Mouse (Mus musculus) myocyte (in vitro differentiated cells): Measurements from ENCODE around the gene Ulk3. TPM values are rescaled to one million over a fixed set of nuclear protein-coding genes. Genes with fewer than 3 reads are reported as not detected.

Source experiments
- H3K27me3 ChIP-seq: one replicate; pipeline ENCODE4 v1.6.1; 2011; ENCODE audit not compliant: control insufficient read depth, insufficient read depth, insufficient read length
- H3K36me3 ChIP-seq: one replicate; pipeline ENCODE4 v1.6.1; 2011; ENCODE audit not compliant: control insufficient read depth, insufficient read depth
- H3K4me2 ChIP-seq: one replicate; pipeline ENCODE4 v1.6.1; 2011; ENCODE audit warnings: low read depth, control low read depth
- H3K4me3 ChIP-seq: one replicate; pipeline ENCODE4 v1.5.1; 2011; ENCODE audit warnings: mild to moderate bottlenecking, control low read depth, moderate library complexity
- H3K79me2 ChIP-seq: one replicate; pipeline ENCODE4 v1.6.1; 2011; ENCODE audit not compliant: control insufficient read depth, insufficient read depth
- H3ac ChIP-seq: one replicate; pipeline ENCODE4 v1.6.1; 2011; ENCODE audit not compliant: control insufficient read depth, insufficient read length
- CEBPB ChIP-seq: IDR thresholded peaks from 2 replicates; pipeline ENCODE4 v1.6.1; 2011; ENCODE audit warnings: mild to moderate bottlenecking, moderate library complexity; ENCODE audit not compliant: poor library complexity, insufficient read depth, severe bottlenecking
- E2F4 ChIP-seq: IDR thresholded peaks from one replicate; pipeline ENCODE4 v1.6.1; 2011; ENCODE audit warnings: mild to moderate bottlenecking, control low read depth, moderate library complexity; ENCODE audit not compliant: insufficient read depth
- MAX ChIP-seq: IDR thresholded peaks from one replicate; pipeline ENCODE4 v1.6.1; 2011; ENCODE audit warnings: low read depth, mild to moderate bottlenecking, control low read depth
- MYOD1 ChIP-seq, 3 experiments: IDR thresholded peaks; one replicate each; pipeline ENCODE4 v1.6.1; 2011; ENCODE audit warnings: control low read depth in 2 of 3, low read depth in 2 of 3, mild to moderate bottlenecking in 2 of 3, moderate library complexity in 1 of 3; ENCODE audit not compliant: insufficient read length in 2 of 3, control insufficient read depth in 1 of 3
- MYOG ChIP-seq, 3 experiments: IDR thresholded peaks; one replicate each; pipeline ENCODE4 v1.6.1; 2011; ENCODE audit warnings: control low read depth in 2 of 3, low read depth in 2 of 3, mild to moderate bottlenecking in 2 of 3; ENCODE audit not compliant: insufficient read length in 2 of 3, control insufficient read depth in 1 of 3, insufficient read depth in 1 of 3
- POLR2A ChIP-seq: IDR thresholded peaks from one replicate; pipeline ENCODE4 v1.6.1; 2011; ENCODE audit warnings: low read depth, mild to moderate bottlenecking, control low read depth, moderate library complexity; ENCODE audit not compliant: insufficient read length
- POLR2AphosphoS2 ChIP-seq: IDR thresholded peaks from one replicate; pipeline ENCODE4 v1.6.1; 2011; ENCODE audit warnings: low read depth, control low read depth; ENCODE audit not compliant: insufficient read length
- REST ChIP-seq: IDR thresholded peaks from one replicate; pipeline ENCODE4 v1.6.1; 2011; ENCODE audit warnings: mild to moderate bottlenecking, control low read depth, moderate library complexity; ENCODE audit not compliant: insufficient read depth, insufficient read length
- SRF ChIP-seq: IDR thresholded peaks from one replicate; pipeline ENCODE4 v1.6.1; 2011; ENCODE audit warnings: low read depth; ENCODE audit not compliant: control insufficient read depth, insufficient read length
- TCF12 ChIP-seq: IDR thresholded peaks from one replicate; pipeline ENCODE4 v1.6.1; 2011; ENCODE audit warnings: mild to moderate bottlenecking, control low read depth; ENCODE audit not compliant: poor library complexity, insufficient read depth, severe bottlenecking
- TCF3 ChIP-seq: IDR thresholded peaks from one replicate; pipeline ENCODE4 v1.6.1; 2011; ENCODE audit warnings: low read depth, control low read depth; ENCODE audit not compliant: insufficient read length
- USF1 ChIP-seq: IDR thresholded peaks from one replicate; pipeline ENCODE4 v1.6.1; 2011; ENCODE audit warnings: low read depth, mild to moderate bottlenecking, control low read depth, moderate library complexity
- polyA plus RNA-seq: library from polyadenylated mRNA; unstranded; fragments of >200 nt; fragmentation: generic; extraction: Trizol; gene quantifications from one replicate; pipeline ENCODE4 v1.2.1, GENCODE M21; 2012; ENCODE audit warnings: missing spikeins

The Ulk3 gene
- polyA plus RNA-seq, 1 experiment: 12.2 TPM

GRCm38 (mm10) chr9:57600620-57601352, 11.5 kb downstream of the Ulk3 start:
- TF ChIP-seq CEBPB (no peak), MYOG (IDR thresholded peaks at IDR 0.05; ENCODE audit: control insufficient read depth in 1 of 3, insufficient read depth in 1 of 3, insufficient read length in 2 of 3, low read depth in 2 of 3) (peak; percentile 22 to 95 (median 75)), POLR2A (peak; percentile 32), TCF12 (peak; percentile 59), MAX (no peak), MYOD1 (IDR thresholded peaks at IDR 0.05; ENCODE audit: control insufficient read depth in 1 of 3, insufficient read length in 2 of 3, low read depth in 2 of 3) (peak in 2 of 3 experiments; percentile 71 to 84), REST (no peak), POLR2AphosphoS2 (peak; percentile 22), USF1 (no peak), SRF (no peak), TCF3 (peak; percentile 48), E2F4 (no peak)

DNA sequence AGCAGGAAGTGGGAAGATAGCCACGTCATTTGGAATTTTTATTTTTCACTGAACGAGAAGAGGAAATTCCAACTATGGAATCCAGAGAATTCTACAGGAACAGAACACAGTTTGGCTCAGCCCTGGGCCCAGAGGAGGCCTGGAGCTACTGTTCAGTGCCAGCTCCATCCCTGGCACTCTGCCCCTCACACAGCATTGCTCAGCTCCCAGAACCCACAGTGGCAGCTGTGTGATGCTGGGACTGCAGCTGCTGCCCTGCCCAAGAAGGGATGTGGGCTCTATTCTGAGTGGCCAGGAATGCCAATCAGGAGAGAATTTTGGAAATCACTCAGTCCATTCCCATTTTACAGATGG, 12.1 kb downstream of the Ulk3 start:
- peak; percentile 95 for TF ChIP-seq TCF12
- no peak for TF ChIP-seq REST
- no peak for TF ChIP-seq USF1
- TF ChIP-seq SRF: peak; percentile 51
- TF ChIP-seq POLR2AphosphoS2: no peak
- TF ChIP-seq POLR2A: no peak
- peak; percentile 97 to 100 (median 99) for TF ChIP-seq MYOD1 (IDR thresholded peaks at IDR 0.05; ENCODE audit: control insufficient read depth in 1 of 3, insufficient read length in 2 of 3, low read depth in 2 of 3)
- TF ChIP-seq MYOG (IDR thresholded peaks at IDR 0.05; ENCODE audit: control insufficient read depth in 1 of 3, insufficient read depth in 1 of 3, insufficient read length in 2 of 3, low read depth in 2 of 3): peak; percentile 99 to 100 (median 99)
- no peak for TF ChIP-seq E2F4
- TF ChIP-seq CEBPB: no peak
- TF ChIP-seq MAX: no peak
- TF ChIP-seq TCF3: peak; percentile 95
- Histone ChIP-seq H3K27me3 (no peaks in the 10 kb centered on the region), H3K4me2 (peak overlapping the region; percentile 64), H3K4me3 (peak overlapping the region; percentile 5), H3K79me2 (no peaks in the 10 kb centered on the region), H3K36me3 (peaks cover 5% of the 10 kb centered on the region), H3ac (no peak overlapping the region)

More at GRCm38 (mm10) chr9:57600620-57601352, 11.5 kb downstream of the Ulk3 start:
- Histone ChIP-seq H3K79me2 (no peaks in the 10 kb centered on the region), H3K36me3 (peaks cover 11% of the 10 kb centered on the region), H3K27me3 (no peaks in the 10 kb centered on the region), H3ac (no peak overlapping the region), H3K4me2 (peak overlapping the region; percentile 64), H3K4me3 (no peak overlapping the region)

- peak; percentile 51 for TF ChIP-seq USF1
- TF ChIP-seq CEBPB: no peak
- Histone ChIP-seq H3K4me3 (peak overlapping the region; percentile 5), H3K36me3 (no peaks in the 10 kb centered on the region), H3ac (no peak overlapping the region), H3K79me2 (no peaks in the 10 kb centered on the region), H3K27me3 (no peaks in the 10 kb centered on the region), H3K4me2 (peak overlapping the region; percentile 63)
These were observed 12.8 kb downstream of the Ulk3 start for GRCm38 (mm10) chr9:57602098-57602497.

DNA sequence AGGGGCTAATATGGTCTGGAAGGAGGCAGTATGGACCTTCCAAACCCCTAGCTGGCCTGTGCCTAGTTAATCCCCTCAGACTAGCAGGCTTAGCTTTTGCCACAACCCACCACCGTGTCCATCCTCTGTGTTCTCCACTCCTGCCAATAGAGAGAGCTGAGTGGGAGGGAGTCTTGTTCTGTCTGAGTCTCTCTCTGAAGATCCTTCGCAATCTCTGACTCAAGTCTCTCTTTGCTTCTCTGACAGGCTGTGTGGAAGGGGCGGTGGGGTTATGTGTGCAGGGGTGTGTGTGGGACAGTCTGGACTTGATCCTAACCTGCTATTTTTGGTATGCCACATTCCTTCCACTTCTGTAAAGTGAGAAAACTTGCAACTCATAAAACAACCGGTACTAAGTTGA, 15.6 kb downstream of the Ulk3 start:
- Histone ChIP-seq H3K79me2 (no peaks in the 10 kb centered on the region), H3K36me3 (no peaks in the 10 kb centered on the region), H3K4me2 (no peak overlapping the region), H3ac (no peak overlapping the region), H3K27me3 (no peaks in the 10 kb centered on the region), H3K4me3 (no peak overlapping the region)
- TF ChIP-seq SRF (no peak), USF1 (no peak), TCF3 (no peak)

GRCm38 (mm10) chr9:57605503-57605902, 16.3 kb downstream of the Ulk3 start:
- no peaks in the 10 kb centered on the region for H3K36me3 ChIP-seq
- no peak overlapping the region for H3ac ChIP-seq
- no peak for TF ChIP-seq E2F4
- no peak for TF ChIP-seq POLR2A
- no peak for TF ChIP-seq CEBPB
- no peak for TF ChIP-seq TCF12
- no peak for TF ChIP-seq TCF3
- TF ChIP-seq SRF: no peak
- TF ChIP-seq MYOD1 (IDR thresholded peaks at IDR 0.05; ENCODE audit: control insufficient read depth in 1 of 3, insufficient read length in 2 of 3, low read depth in 2 of 3): no peak
- TF ChIP-seq POLR2AphosphoS2: no peak
- H3K27me3 ChIP-seq: no peaks in the 10 kb centered on the region
- H3K4me2 ChIP-seq: no peak overlapping the region
- no peak overlapping the region for H3K4me3 ChIP-seq
- H3K79me2 ChIP-seq: no peaks in the 10 kb centered on the region
